Mouse (Mus musculus): ENCODE measurements around the gene Fam151b.
A peak's percentile ranks its signal among the peaks of the same experiment; 100 is the strongest.

The Fam151b gene

DNA sequence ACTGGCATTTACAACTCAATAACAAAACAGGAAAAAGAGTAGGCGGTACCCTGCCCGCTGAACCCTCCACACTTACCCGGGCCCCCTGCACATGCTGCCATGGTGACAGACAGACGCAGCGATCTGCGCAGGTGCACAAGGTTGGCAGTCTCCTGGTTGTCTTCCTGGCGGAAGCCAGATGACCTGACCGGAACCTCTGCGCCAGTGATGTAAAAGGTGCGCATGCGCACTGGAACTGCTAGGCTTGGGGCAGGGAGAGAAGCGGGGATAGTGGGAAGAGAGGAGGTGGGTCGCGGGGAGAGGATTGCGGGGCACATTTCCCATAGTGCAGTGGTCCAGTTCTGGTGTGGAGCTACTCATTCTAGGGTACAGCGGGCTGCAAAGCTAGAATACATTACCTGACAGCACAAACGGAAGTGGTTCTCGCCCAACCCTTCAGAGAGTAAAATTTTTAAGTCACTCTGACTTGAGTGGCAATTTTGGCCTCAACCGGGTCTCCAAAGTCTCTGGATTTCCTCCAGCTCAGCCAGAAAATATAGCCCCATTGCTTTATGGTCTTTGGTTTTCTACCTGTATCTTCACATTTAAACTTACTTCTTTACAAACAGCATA, at the start of gene Fam151b:
Gene Fam151b (minus strand): TSS at position 164 of the 612 bp plus-strand sequence.
- peak; percentile 97 for DNase-seq (ENCODE audit: low read depth)

DNA sequence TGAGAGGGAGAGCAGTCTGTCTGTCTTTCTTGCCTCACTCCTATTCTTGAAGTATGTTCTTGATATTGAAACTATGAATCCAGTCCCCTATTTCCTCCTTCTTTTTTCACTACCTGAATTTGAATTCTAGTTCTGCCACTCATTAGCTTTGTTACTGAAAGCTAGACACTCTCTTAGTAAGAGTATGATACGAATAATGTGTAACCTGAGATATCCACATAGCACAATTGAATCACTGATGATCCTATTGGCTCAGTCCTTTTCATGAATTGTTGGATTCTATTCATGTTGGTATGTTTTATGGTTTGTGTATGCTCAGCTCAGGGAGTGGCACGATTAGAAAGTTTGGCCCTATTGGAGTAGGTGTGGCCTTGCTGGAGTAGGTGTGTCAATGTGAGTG, 48.4 kb upstream of the Fam151b start:
- peak; percentile 15 for DNase-seq (ENCODE audit: low read depth)

DNA sequence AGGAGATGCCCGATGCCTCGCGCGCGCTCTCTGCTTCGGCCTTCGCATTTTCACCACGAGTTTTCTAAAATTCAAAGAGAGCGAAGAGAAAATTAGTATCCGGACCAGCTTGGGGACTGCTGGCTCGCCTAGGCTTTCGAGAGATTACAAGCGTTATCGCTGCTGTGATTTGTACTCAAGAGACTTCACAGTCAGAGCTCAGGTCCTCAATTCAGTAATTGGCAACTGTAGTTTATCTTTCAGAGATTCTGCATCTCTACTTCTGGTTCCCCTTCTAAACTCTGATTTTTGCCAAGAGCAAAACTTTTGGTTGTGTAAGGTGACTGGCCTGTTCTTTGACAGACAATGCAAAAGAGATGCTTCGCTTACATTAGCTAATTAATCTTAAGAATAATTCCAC, 47.4 kb upstream of the Fam151b start:
- no peak for DNase-seq (ENCODE audit: low read depth)

- DNase-seq (ENCODE audit: low read depth): peak; percentile 95
Measured at GRCm38 (mm10) chr13:92530721-92531211, 47.0 kb upstream of the Fam151b start, which contains the start of gene Zfyve16. TSS of gene Zfyve16 (minus strand) at chr13:92530868.

DNA sequence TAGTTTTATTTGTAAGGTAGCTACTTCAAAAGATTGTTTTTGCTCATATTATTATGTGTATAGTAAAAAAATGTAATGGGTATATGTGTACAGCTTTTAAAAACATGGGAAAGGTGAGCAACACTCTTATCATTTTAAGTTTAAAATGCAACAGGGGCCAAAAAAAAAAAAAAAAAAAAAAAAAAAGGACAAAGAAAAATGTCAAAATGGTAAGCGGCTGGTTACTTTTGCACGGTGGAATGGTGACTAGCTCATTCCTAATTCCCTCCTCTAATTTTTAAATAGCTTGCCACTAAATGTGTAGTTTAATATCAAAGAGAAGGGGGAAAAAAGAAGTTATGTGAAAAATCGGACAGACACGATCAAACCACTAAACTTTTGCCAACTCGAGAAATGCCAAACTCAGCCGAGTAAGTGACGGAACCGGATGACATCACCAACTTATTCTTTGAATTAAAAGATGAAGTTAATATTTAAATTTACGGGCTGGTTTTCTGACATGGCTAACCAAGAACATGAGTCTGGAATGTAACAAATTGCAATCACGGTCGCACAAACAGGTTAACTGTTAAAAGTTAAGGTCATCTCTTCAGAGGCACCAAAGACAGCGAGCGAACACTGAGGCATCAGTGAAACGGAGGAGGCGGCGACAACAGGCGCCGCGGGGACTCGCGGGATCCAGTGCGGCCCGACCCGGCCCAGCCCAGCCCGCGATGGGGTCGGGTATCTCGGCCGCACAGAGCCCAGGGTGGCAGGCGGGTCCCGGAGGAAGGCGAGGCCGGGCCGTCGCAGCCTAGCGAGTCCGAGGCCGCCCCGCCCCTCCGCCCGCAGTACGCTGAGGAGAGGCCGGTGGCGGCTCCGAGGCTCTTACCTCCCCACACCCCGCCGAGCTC, 46.3 kb upstream of the Fam151b start:
- DNase-seq (ENCODE audit: low read depth): no peak

- DNase-seq (ENCODE audit: low read depth): peak; percentile 28
Measured at GRCm38 (mm10) chr13:92523178-92523813, 39.5 kb upstream of the Fam151b start.

DNA sequence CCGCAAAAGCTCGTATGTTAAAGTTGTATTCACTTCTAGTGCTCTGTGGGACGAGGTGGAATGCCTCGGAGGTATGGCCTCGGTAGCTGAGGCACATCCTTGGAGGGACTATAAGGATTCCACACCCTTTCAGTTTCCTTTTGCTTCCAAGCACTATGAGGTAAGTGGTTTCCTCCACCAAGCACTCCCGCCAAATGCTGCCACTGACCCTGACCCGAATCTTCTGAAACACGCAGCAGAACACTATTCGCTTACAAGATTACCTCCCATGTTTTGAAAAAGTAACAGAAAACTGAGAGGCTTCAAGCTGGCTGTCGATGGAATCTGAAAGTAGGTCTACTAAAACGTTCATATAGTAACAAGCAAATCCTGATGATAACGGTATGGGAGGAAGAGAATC, 21.1 kb upstream of the Fam151b start:
- DNase-seq (ENCODE audit: low read depth): no peak

- no peak for DNase-seq (ENCODE audit: low read depth)
Measured at GRCm38 (mm10) chr13:92491923-92492322, 8.1 kb upstream of the Fam151b start.

GRCm38 (mm10) chr13:92490817-92491216, 7.0 kb upstream of the Fam151b start:
- no peak for DNase-seq (ENCODE audit: low read depth)

DNA sequence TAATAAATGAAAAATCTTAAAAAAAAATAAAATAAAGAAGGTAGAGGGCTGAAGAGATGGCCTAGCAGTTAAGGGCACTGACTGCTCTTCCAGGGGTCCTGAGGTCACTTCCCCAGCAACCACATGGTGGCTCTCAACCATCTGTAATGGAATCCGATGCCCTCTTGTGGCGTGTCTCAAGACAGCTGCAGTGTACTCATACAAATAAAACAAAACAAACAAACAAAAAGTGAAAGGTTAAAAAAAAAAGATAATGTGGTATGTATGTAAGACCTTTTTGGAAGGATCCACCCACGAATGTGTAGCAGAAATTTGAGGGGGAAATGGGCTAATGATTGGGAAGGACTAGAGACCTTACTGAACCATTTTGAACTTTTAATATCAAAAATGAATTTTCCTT, 467 bp downstream of the Fam151b start:
- DNase-seq (ENCODE audit: low read depth): no peak

- DNase-seq (ENCODE audit: low read depth): no peak
Measured at GRCm38 (mm10) chr13:92470151-92470550, 13.7 kb downstream of the Fam151b start.

GRCm38 (mm10) chr13:92469381-92469780, 14.4 kb downstream of the Fam151b start:
- no peak for DNase-seq (ENCODE audit: low read depth)

DNA sequence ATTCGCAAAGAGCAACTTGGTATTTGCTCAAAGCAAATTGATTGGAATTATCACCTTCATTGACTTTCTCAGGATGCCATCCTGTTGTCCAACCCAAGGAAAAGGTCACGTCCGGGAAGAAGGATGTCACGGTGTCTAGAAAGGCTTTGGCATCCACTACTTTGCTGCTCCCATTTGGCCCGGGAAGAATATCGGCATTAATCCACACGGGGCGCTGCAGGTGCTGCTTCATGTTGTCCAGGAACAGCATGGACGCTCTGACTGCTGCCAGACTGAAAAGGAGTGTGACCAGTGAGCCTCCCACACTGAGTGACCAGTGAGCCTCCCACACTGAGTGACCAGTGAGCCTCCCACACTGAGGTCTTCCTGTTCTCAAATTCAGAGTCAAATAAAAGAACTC, 15.9 kb downstream of the Fam151b start:
- DNase-seq (ENCODE audit: low read depth): no peak

- no peak for DNase-seq (ENCODE audit: low read depth)
Measured at GRCm38 (mm10) chr13:92464698-92465097, 19.1 kb downstream of the Fam151b start.

- no peak for DNase-seq (ENCODE audit: low read depth)
Measured at GRCm38 (mm10) chr13:92446872-92447271, 36.9 kb downstream of the Fam151b start.

GRCm38 (mm10) chr13:92440286-92440685, 43.5 kb downstream of the Fam151b start:
- DNase-seq (ENCODE audit: low read depth): no peak

DNA sequence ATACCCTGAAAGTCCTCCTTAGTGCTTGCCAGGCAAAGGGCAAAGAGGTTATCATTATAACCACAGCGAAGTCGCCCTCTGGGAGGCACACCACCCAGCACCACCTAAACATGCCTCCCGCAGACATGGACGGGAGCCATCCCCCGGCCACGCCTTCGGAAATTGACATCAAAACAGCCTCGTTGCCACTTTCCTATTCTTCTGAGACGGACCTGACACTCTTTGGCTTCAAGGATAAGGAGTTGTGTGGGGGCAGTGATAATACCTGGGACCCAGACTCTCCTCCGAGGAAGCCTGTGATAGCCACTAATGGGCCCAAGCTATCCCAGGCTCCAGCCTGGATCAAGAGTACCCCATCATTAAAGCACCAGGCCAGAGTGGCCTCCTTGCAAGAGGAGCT, 45.2 kb downstream of the Fam151b start:
- no peak for DNase-seq (ENCODE audit: low read depth)

DNA sequence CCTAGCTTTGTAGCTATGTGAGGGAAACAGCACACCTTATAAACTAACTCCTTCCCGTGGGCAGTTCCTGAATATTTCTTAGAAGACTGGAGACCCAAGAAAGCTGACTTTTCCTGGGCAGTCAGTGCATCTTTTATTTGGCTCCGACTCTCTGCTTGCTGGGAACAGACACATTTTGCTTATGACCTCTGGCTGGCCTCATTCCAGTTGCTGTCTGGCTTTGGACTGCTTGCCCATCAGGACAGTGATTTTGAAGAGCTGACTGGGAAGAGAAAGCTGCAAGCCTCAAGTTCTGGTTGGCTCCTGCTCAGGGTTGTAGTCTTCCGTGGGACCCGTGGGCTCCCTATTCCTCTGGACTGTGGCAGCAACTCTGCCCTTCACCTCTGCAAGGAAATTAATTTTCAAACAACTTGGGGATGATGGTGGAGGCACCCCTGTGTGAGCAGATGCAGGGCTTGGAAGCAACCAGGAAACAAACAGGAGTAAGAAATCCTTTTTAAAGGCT, 56.4 kb downstream of the Fam151b start:
- DNase-seq (ENCODE audit: low read depth): no peak

GRCm38 (mm10) chr13:92426294-92427051, 57.3 kb downstream of the Fam151b start:
- peak; percentile 6 for DNase-seq (ENCODE audit: low read depth)

GRCm38 (mm10) chr13:92425758-92426264, 58.0 kb downstream of the Fam151b start, which contains the start of gene Ankrd34b:
TSS of gene Ankrd34b (plus strand) at chr13:92425896.
- DNase-seq (ENCODE audit: low read depth): peak; percentile 53

DNA sequence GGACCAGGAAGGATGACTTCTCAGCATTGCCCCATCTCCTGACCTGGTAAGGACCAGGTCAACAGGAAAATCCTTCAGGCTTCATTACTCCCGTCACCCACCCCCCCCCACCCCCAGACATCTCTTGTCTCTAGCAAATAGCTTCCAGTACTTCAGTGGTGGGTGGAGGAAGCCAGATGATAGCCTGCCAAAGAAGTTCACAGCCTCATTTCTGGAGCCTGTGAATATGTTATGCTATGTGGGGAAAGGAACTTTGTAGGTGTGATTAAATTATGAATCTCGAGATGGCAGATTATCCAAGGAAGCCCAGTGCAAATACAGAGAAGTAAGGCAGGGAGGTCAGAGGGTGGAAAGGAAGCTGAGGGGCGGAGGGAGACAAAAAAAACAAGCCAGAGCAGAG, 60.1 kb downstream of the Fam151b start:
- no peak for DNase-seq (ENCODE audit: low read depth)

Measured in induced T-regulatory cell, adult 2 months (primary cell).